Mouse (Mus musculus): ENCODE results near the gene Vars. TPM values are rescaled to one million over a fixed set of nuclear protein-coding genes. Genes with fewer than 3 reads are reported as not detected.
A peak's percentile ranks its signal among the peaks of the same experiment; 100 is the strongest.
"Not testable (repeated sequence)": the region's sequence is repeated elsewhere in the genome, so short reads cannot be mapped to it uniquely, and the experiment has no call there.

Vars gene
- polyA plus RNA-seq, 1 experiment from 2014 or later = 68.7 TPM

DNA sequence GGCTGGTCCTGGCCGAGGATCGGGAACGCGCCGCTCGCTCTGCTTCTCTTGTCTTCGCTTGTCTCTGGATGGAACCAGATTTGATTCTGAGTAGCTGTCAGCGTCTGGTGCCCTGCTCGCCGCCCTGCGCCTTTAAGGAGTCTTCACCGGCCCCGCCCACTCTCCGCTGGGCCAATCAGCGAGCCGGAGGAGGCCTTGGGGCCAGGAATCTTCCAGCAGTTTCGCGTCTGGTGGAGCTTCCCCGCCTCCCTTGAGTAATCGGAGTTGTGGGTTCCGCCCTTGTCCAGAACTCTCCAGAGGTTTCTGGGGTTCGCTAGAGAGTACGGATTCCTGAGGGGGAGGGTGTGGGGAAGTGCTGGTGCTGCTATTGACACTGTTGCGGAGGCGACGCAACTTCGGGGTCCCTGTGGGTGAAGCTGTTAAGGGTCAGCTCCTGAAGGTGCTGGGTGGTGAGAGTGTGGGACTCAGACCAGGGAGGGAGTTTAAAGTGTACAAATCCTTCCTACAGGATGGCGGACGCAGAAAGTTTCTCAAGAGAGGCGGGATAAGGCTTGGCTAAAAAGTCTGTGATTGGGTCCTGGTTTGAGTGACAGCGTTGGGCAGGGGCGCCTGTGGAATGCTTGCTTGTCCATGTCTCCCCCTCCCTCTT is 41.5 kb upstream of the Vars start, which contains the start of gene Hspa1b:
Gene Hspa1b (minus strand): TSS at position 109 of the 649 bp plus-strand sequence.
- peaks cover 36% of the 10 kb centered on the region for H3K27me3 ChIP-seq
- ATAC-seq (ENCODE audit: low FRiP score, low read depth) = peak; percentile 92
- not testable (repeated sequence) for H3K9me3 ChIP-seq; H3K4me1 ChIP-seq (replicated peaks); H3K36me3 ChIP-seq
- H3K4me3 ChIP-seq = peak within 1 kb of the TSS; percentile 48
- peak within 1 kb of the TSS; percentile 89 for H3K4me2 ChIP-seq
- WGBS = 0% methylated on average over 29 of the region's 32 CpGs
- H3K27ac ChIP-seq (replicated peaks) = peak within 1 kb of the TSS; percentile 85
- peak within 1 kb of the TSS; percentile 33; the same call in 1 of the 2 replicates for H3K9ac ChIP-seq

GRCm38 (mm10) chr17:34959881-34960515 is 40.8 kb upstream of the Vars start:
- Histone ChIP-seq H3K27me3 (peaks cover 33% of the 10 kb centered on the region), H3K36me3 (no peaks in the 10 kb centered on the region), H3K4me3 (peak overlapping the region; percentile 48), H3K9ac (peak overlapping the region; percentile 33; the same call in 1 of the 2 replicates), H3K4me2 (peak overlapping the region; percentile 89), H3K4me1 (replicated peaks) (0 out of 2 replicates have a peak, but pooled peaks cover 5% of the 10 kb centered on the region), H3K9me3 (no peaks in the 10 kb centered on the region), H3K27ac (replicated peaks) (peak overlapping the region; percentile 85)
- no peak for ATAC-seq (ENCODE audit: low FRiP score, low read depth)
- 16% methylated on average over 12 of the region's 12 CpGs for WGBS

DNA sequence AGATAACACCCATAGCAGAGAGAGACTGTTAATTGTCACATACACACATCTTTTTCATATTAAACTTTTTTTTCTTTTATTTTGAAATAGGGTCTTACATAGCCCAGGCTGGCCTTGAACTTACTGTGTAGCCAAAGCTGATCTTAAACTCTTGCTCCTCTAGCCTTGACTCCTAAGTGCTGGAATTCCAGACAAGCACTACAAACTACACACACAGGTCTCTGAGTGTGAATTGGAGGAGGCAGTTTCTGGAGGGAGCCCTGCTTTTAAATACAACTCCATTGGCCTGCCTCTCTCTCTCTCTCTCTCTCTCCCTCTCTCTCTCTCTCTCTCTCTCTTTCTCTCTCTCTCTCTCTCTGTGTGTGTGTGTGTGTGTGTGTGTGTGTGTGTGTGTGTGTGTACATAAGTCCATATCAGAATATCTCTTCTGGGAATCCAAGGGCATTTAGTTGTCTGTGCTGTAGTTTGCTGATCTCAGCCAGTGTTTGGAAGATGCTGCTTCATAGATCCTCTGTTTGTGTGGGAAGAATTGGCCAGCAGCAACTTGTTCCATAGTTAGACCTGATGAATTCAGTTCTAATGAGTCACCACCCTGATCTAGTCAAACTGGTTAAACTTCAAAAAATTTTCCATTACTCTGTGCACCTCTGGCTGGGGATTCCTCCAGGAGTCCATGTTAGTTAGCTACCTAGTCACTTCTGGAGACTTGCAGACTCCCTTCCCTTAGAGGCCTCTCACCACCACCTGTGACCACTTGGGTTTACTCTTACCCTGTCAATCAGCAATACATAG is 39.9 kb upstream of the Vars start:
- H3K9me3 ChIP-seq = no peaks in the 10 kb centered on the region
- no peak for ATAC-seq (ENCODE audit: low FRiP score, low read depth)
- H3K27me3 ChIP-seq = peaks cover 28% of the 10 kb centered on the region
- no peak overlapping the region for H3K4me3 ChIP-seq
- no peak overlapping the region for H3K27ac ChIP-seq (replicated peaks)
- no peaks in the 10 kb centered on the region for H3K36me3 ChIP-seq
- no peak overlapping the region for H3K4me2 ChIP-seq
- H3K9ac ChIP-seq = no peak overlapping the region
- H3K4me1 ChIP-seq (replicated peaks) = 0 out of 2 replicates have a peak, but pooled peaks cover 5% of the 10 kb centered on the region

DNA sequence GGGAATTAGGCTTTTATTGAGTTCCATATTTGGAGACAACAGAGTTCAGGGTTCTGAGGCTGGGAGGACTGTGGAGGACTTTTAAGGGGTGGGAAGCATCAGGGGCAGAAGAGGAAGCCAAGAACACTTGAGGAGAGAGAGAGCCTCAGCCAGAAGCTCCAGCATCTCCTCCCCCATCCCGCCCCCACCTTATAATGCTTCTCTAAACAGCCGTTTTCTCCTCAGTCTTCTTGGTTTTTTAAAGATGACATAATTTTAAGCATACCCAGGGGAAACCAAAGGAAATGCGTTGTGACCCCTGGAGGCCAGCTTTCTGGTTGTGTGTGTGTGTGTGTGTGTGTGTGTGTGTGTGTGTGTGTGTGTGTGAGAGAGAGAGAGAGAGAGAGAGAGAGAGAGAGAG is 38.7 kb upstream of the Vars start:
- Histone ChIP-seq H3K36me3 (no peaks in the 10 kb centered on the region), H3K4me1 (replicated peaks) (0 out of 2 replicates have a peak, but pooled peaks cover 5% of the 10 kb centered on the region), H3K4me3 (no peak overlapping the region), H3K9me3 (no peaks in the 10 kb centered on the region), H3K27ac (replicated peaks) (no peak overlapping the region), H3K4me2 (no peak overlapping the region), H3K9ac (no peak overlapping the region), H3K27me3 (peaks cover 26% of the 10 kb centered on the region)
- WGBS = 29% methylated on average over 3 of the region's 3 CpGs
- ATAC-seq (ENCODE audit: low FRiP score, low read depth) = no peak

GRCm38 (mm10) chr17:34962841-34963240 is 37.9 kb upstream of the Vars start:
- Histone ChIP-seq H3K9me3 (no peaks in the 10 kb centered on the region), H3K4me2 (no peak overlapping the region), H3K4me1 (replicated peaks) (0 out of 2 replicates have a peak, but pooled peaks cover 5% of the 10 kb centered on the region), H3K27ac (replicated peaks) (no peak overlapping the region), H3K27me3 (peaks cover 29% of the 10 kb centered on the region), H3K36me3 (no peaks in the 10 kb centered on the region), H3K9ac (no peak overlapping the region), H3K4me3 (no peak overlapping the region)
- ATAC-seq (ENCODE audit: low FRiP score, low read depth) = no peak
- 53% methylated on average over 1 of the region's 1 CpGs for WGBS

DNA sequence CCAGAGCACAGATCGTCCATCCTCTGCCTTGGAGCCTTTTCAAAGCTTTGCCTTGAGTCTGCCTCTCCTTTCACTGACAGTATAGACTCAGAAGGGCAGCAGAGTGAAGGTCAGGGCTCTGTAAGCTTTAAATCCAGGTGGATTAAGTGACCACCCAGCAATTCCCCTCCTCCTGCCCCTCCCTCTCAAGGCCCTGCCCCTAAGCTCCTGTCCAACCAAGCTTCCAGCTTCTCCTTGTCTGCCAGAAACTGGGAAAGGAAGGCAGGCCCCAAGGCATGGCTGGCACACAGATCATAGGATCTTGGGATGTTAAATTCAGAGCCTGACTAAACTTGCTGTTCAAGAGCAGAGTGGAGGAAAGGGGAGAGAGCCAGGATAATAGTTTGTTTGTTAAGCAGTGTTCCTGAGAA is 36.1 kb upstream of the Vars start:
- Histone ChIP-seq H3K4me2 (no peak overlapping the region), H3K9me3 (no peaks in the 10 kb centered on the region), H3K27me3 (peaks cover 43% of the 10 kb centered on the region), H3K4me1 (replicated peaks) (0 out of 2 replicates have a peak, but pooled peaks cover 1% of the 10 kb centered on the region), H3K36me3 (no peaks in the 10 kb centered on the region), H3K9ac (no peak overlapping the region), H3K27ac (replicated peaks) (no peak overlapping the region), H3K4me3 (no peak overlapping the region)
- 35% methylated on average over 1 of the region's 1 CpGs for WGBS
- ATAC-seq (ENCODE audit: low FRiP score, low read depth) = no peak

GRCm38 (mm10) chr17:34965627-34966026 is 35.2 kb upstream of the Vars start:
- H3K27me3 ChIP-seq = peaks cover 40% of the 10 kb centered on the region
- H3K9me3 ChIP-seq = no peaks in the 10 kb centered on the region
- no peaks in the 10 kb centered on the region for H3K36me3 ChIP-seq
- ATAC-seq (ENCODE audit: low FRiP score, low read depth) = no peak
- no peak overlapping the region for H3K27ac ChIP-seq (replicated peaks)
- H3K4me1 ChIP-seq (replicated peaks) = no peaks in the 10 kb centered on the region
- WGBS = 85% methylated on average over 5 of the region's 5 CpGs
- no peak overlapping the region for H3K4me2 ChIP-seq
- no peak overlapping the region for H3K9ac ChIP-seq
- H3K4me3 ChIP-seq = no peak overlapping the region

DNA sequence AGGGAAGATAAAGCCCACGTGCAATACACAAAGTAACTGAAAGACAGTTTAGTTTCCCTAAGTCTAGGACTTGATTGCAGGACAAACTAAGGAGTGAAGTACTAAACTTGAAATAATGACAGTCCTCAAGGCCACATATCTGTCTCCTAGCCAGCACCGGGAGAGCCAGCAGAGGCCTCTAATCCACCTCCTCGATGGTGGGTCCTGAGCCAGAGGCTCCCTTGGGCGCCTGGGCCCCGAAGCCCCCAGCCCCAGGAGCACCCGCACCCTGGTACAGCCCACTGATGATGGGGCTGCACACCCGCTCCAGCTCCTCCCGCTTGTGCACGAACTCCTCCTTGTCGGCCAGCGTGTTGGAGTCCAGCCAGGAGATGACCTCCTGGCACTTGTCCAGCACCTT is 31.0 kb upstream of the Vars start, which contains the start of gene Gm20481:
Gene Gm20481 (plus strand): TSS at position 91 of the 400 bp plus-strand sequence.
- WGBS = 69% methylated on average over 7 of the region's 11 CpGs
- ATAC-seq (ENCODE audit: low FRiP score, low read depth) = not testable (repeated sequence)

DNA sequence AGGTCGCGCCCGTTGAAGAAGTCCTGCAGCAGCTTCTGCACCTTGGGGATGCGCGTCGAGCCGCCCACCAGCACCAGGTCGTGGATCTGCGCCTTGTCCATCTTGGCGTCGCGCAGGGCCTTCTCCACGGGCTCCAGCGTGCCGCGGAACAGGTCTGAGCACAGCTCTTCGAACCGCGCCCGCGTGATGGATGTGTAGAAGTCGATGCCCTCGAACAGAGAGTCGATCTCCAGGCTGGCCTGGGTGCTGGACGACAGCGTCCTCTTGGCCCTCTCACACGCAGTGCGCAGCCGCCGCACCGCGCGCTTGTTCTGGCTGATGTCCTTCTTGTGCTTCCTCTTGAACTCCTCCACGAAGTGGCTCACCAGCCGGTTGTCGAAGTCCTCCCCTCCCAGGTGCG is 29.9 kb upstream of the Vars start:
- ATAC-seq (ENCODE audit: low FRiP score, low read depth); H3K9me3 ChIP-seq; H3K4me2 ChIP-seq; H3K27ac ChIP-seq (replicated peaks); H3K4me1 ChIP-seq (replicated peaks); H3K9ac ChIP-seq; H3K36me3 ChIP-seq; H3K4me3 ChIP-seq: not testable (repeated sequence)
- WGBS = 46% methylated on average over 21 of the region's 37 CpGs
- H3K27me3 ChIP-seq = peaks cover 27% of the 10 kb centered on the region

More for the DNA sequence above, 31.0 kb upstream of the Vars start, which contains the start of gene Gm20481:
- not testable (repeated sequence) for H3K27ac ChIP-seq (replicated peaks); H3K36me3 ChIP-seq; H3K9ac ChIP-seq; H3K4me2 ChIP-seq; H3K9me3 ChIP-seq; H3K4me3 ChIP-seq; H3K4me1 ChIP-seq (replicated peaks)
- peaks cover 29% of the 10 kb centered on the region for H3K27me3 ChIP-seq

DNA sequence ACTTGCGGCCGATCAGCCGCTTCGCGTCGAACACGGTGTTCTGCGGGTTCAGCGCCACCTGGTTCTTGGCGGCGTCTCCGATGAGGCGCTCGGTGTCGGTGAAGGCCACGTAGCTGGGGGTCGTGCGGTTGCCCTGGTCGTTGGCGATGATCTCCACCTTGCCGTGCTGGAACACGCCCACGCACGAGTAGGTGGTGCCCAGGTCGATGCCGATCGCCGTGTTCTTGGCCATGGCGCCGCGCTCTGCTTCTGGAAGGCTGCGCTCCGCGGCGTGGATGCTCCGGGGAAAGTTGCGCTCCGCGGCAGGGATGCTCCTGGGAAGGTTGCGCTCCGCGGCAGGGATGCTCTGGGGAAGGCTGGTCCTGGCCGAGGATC is 29.1 kb upstream of the Vars start:
- not testable (repeated sequence) for ATAC-seq (ENCODE audit: low FRiP score, low read depth); H3K9ac ChIP-seq; H3K36me3 ChIP-seq; H3K9me3 ChIP-seq; H3K27ac ChIP-seq (replicated peaks); H3K4me1 ChIP-seq (replicated peaks)
- H3K27me3 ChIP-seq = peaks cover 27% of the 10 kb centered on the region
- WGBS = 0% methylated on average over 20 of the region's 43 CpGs
- H3K4me2 ChIP-seq = peak overlapping the region; percentile 80
- peak overlapping the region; percentile 45 for H3K4me3 ChIP-seq

DNA sequence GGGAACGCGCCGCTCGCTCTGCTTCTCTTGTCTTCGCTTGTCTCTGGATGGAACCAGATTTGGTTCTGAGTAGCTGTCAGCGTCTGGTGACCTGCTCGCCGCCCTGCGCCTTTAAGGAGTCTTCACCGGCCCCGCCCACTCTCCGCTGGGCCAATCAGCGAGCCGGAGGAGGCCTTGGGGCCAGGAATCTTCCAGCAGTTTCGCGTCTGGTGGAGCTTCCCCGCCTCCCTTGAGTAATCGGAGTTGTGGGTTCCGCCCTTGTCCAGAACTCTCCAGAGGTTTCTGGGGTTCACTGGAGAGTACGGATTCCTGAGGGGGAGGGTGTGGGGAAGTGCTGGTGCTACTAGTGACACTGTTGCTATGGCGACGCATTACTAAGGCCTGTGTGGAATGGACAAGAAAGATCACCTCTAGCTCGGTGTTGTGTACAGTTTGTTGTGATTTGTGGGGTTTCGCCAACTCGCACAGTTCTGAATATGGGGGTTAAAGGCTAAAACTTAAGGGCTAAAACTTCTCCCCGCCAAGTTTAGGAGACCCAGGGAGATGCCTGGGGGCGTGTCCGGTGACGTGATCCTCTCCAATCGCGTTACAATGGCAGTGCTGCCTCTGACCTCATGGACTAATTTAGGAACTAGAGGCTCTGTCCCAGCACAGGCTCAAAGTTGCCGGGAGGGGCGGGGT is 28.6 kb upstream of the Vars start, which contains the start of the genes Hspa1a and Hspa1l:
Gene Hspa1a (minus strand): TSS at position 88 of the 681 bp plus-strand sequence.
Gene Hspa1l (plus strand): TSS at position 635 of the 681 bp plus-strand sequence.
- under 1% methylated on average over 31 of the region's 33 CpGs for WGBS
- 0 out of 2 replicates have a peak within 1 kb of the TSS, but pooled peaks have one; percentile 28 for H3K9ac ChIP-seq

More for the DNA sequence above, 28.6 kb upstream of the Vars start, which contains the start of the genes Hspa1a and Hspa1l:
- not testable (repeated sequence) for H3K9me3 ChIP-seq; H3K4me1 ChIP-seq (replicated peaks); H3K36me3 ChIP-seq; H3K27ac ChIP-seq (replicated peaks)
- H3K4me3 ChIP-seq = peak within 1 kb of the TSS; percentile 45
- H3K4me2 ChIP-seq = peak within 1 kb of the TSS; percentile 80
- ATAC-seq (ENCODE audit: low FRiP score, low read depth) = peak; percentile 95
- H3K27me3 ChIP-seq = peaks cover 27% of the 10 kb centered on the region
